In genomic region chr4:43453413-43453812, GRCm38 (mm10) we compare ENCODE assay signal across 10 mouse cellular contexts. TPM values are rescaled to one million over a fixed set of nuclear protein-coding genes. Genes with fewer than 3 reads are reported as not detected.
DNase-seq lines count a peak whose midpoint lies in the region; ATAC-seq and TF ChIP-seq lines count a peak whose summit lies in the region.
"Had no signal": no experiment of that assay in that cellular context is flagged by ENCODE, and none has a peak within 500 bp of the region (broad histone marks: within the 10 kb centered on the region; RNA-seq: fewer than 3 reads in every experiment).

No protein-coding gene starts in this region.

- TF ChIP-seq POLR2A in limb, embryonic 14.5 days (IDR thresholded peaks at IDR 0.05; ENCODE audit: borderline replicate concordance, extremely low read depth, insufficient read depth, insufficient read length) = no peak
- no peak for TF ChIP-seq POLR2A in small intestine, adult 2 months (IDR thresholded peaks at IDR 0.05; ENCODE audit: low read depth, low read length)

- peaks cover 36% of the 10 kb centered on the region for H3K4me1 ChIP-seq in kidney, embryonic 15.5 days
- H3K4me1 ChIP-seq in embryonic facial prominence, embryonic 13.5 days = peaks cover 22% of the 10 kb centered on the region
- peaks cover 17% of the 10 kb centered on the region for H3K4me1 ChIP-seq in limb, embryonic 14.5 days (ENCODE audit: control insufficient read depth, insufficient read depth, low read length)
- H3K4me1 ChIP-seq in small intestine, adult 2 months (ENCODE audit: control insufficient read depth, insufficient read depth, insufficient read length, low read length) = peaks cover 3% of the 10 kb centered on the region

- no peak for DNase-seq in kidney, adult 11 months
- no peak for DNase-seq in limb, embryonic 14.5 days (ENCODE audit: low spot score)
- no peak for DNase-seq in left cerebral cortex, adult 8-10 months (ENCODE audit: low spot score in 2 of 2)
- DNase-seq in cerebellum, adult 11 months = no peak
- no peak for DNase-seq in c-Kit-positive CD71-positive TER-119-positive erythroid progenitor cells, embryonic 14.5 days (ENCODE audit: low spot score)
- DNase-seq: kidney, adult 18-20 months had no signal

- peaks cover 3% of the 10 kb centered on the region for H3K36me3 ChIP-seq in kidney, embryonic 15.5 days
- H3K36me3 ChIP-seq in embryonic facial prominence, embryonic 13.5 days = peaks cover 3% of the 10 kb centered on the region; the same call in 1 of the 2 replicates
- 0 out of 2 replicates have a peak, but pooled peaks cover 2% of the 10 kb centered on the region for H3K36me3 ChIP-seq in limb, embryonic 14.5 days (ENCODE audit: control insufficient read depth, insufficient read depth, low read length)
- H3K36me3 ChIP-seq in small intestine, adult 2 months (ENCODE audit: control insufficient read depth, insufficient read depth, low read length) = no peaks in the 10 kb centered on the region

- peak; percentile 14; the same call in 1 of the 2 replicates for ATAC-seq in kidney, embryonic 15.5 days (replicated peaks; ENCODE audit: low FRiP score)
- ATAC-seq in embryonic facial prominence, embryonic 13.5 days (ENCODE audit: insufficient number of reproducible peaks, insufficient read depth, low FRiP score, low TSS enrichment, low read depth) = peak; percentile 52; the same call in 1 of the 2 replicates
- ATAC-seq in limb, embryonic 14.5 days (ENCODE audit: low FRiP score, low read depth) = no peak
- ATAC-seq: Patski had no signal

- peak overlapping the region; percentile 64 for H3K4me2 ChIP-seq in kidney, embryonic 15.5 days
- H3K4me2 ChIP-seq in embryonic facial prominence, embryonic 13.5 days = peak overlapping the region; percentile 67
- H3K4me2 ChIP-seq in limb, embryonic 14.5 days (replicated peaks; ENCODE audit: low read depth, low read length, severe bottlenecking) = peak overlapping the region; percentile 44

- TF ChIP-seq CTCF in small intestine, adult 2 months (IDR thresholded peaks at IDR 0.05; ENCODE audit: extremely low read depth, insufficient read length, insufficient replicate concordance, low read depth, low read length) = no peak

- WGBS in kidney, embryonic 15.5 days = 2% methylated on average over 17 of the region's 18 CpGs
- under 1% methylated on average over 18 of the region's 18 CpGs for WGBS in embryonic facial prominence, embryonic 13.5 days
- WGBS in limb, embryonic 14.5 days = 1% methylated on average over 16 of the region's 18 CpGs
- 2% methylated on average over 17 of the region's 18 CpGs for WGBS in small intestine, adult 2 months

- H3K27ac ChIP-seq in kidney, embryonic 15.5 days = no peak overlapping the region
- no peak overlapping the region for H3K27ac ChIP-seq in embryonic facial prominence, embryonic 13.5 days
- H3K27ac ChIP-seq in limb, embryonic 14.5 days (replicated peaks; ENCODE audit: low read depth, low read length) = no peak overlapping the region
- H3K27ac ChIP-seq in small intestine, adult 2 months (ENCODE audit: insufficient read depth, low read depth, low read length) = no peak overlapping the region

- H3K4me3 ChIP-seq in kidney, embryonic 15.5 days (replicated peaks) = peak overlapping the region; percentile 28
- peak overlapping the region; percentile 34 for H3K4me3 ChIP-seq in embryonic facial prominence, embryonic 13.5 days
- H3K4me3 ChIP-seq in limb, embryonic 14.5 days (replicated peaks; ENCODE audit: low read length) = peak overlapping the region; percentile 25
- peak overlapping the region; percentile 52 for H3K4me3 ChIP-seq in small intestine, adult 2 months (ENCODE audit: low read depth, low read length)

- H3K27me3 ChIP-seq in kidney, embryonic 15.5 days = peaks cover 37% of the 10 kb centered on the region
- H3K27me3 ChIP-seq in embryonic facial prominence, embryonic 13.5 days = peaks cover 32% of the 10 kb centered on the region
- H3K27me3 ChIP-seq in limb, embryonic 14.5 days (ENCODE audit: control insufficient read depth, insufficient read depth, low read length) = peaks cover 30% of the 10 kb centered on the region
- peaks cover 9% of the 10 kb centered on the region; the same call in 1 of the 2 replicates for H3K27me3 ChIP-seq in small intestine, adult 2 months (ENCODE audit: control insufficient read depth, insufficient read depth, low read length)
- H3K27me3 ChIP-seq: Patski had no signal

- no peaks in the 10 kb centered on the region for H3K9me3 ChIP-seq in kidney, embryonic 15.5 days (replicated peaks)
- no peaks in the 10 kb centered on the region for H3K9me3 ChIP-seq in embryonic facial prominence, embryonic 13.5 days
- no peaks in the 10 kb centered on the region for H3K9me3 ChIP-seq in limb, embryonic 14.5 days (ENCODE audit: control insufficient read depth, low read length)

- 0 out of 2 replicates have a peak overlapping the region, but pooled peaks have one; percentile 14 for H3K9ac ChIP-seq in kidney, embryonic 15.5 days
- peak overlapping the region; percentile 64 for H3K9ac ChIP-seq in embryonic facial prominence, embryonic 13.5 days
- H3K9ac ChIP-seq in limb, embryonic 14.5 days (ENCODE audit: low read depth, low read length, severe bottlenecking) = peak overlapping the region; percentile 40

RNA-seq across cellular contexts. Expression of gene Cd72, which starts 1.0 kb away (rescaled TPM):
- polyA plus RNA-seq in kidney, embryonic 15.5 days (2015; fragmentation: Nextera tagmentation; extraction: Ambion mirVana) = 3.0 and 4.3 TPM in 2 replicates
- 3.2 and 3.8 TPM in 2 replicates for polyA plus RNA-seq in embryonic facial prominence, embryonic 13.5 days (2015; fragmentation: Nextera tagmentation; extraction: Ambion mirVana)
- polyA plus RNA-seq in limb, embryonic 14.5 days (2012; rRNA removed) = 1.3 TPM in 2 replicates
- 4.4 and 7.5 TPM in 2 replicates for polyA plus RNA-seq in limb, embryonic 14.5 days (2014; fragmentation: Nextera tagmentation; extraction: Ambion mirVana)
- polyA plus RNA-seq in small intestine, adult 2 months (2012; rRNA removed) = 2.8 and 11.4 TPM in 2 replicates
- total RNA-seq in left cerebral cortex, adult 8-10 months (2022) = 1 to 10 TPM in 3 of 4 experiments, under 1 TPM in 1; 0.38 to 2.9 (median 1.6) TPM

RNA-seq across cellular contexts. Expression of gene Tesk1, which starts 11.7 kb away (rescaled TPM):
- polyA plus RNA-seq in kidney, embryonic 15.5 days (2015; fragmentation: Nextera tagmentation; extraction: Ambion mirVana) = 5.9 and 7.4 TPM in 2 replicates
- polyA plus RNA-seq in embryonic facial prominence, embryonic 13.5 days (2015; fragmentation: Nextera tagmentation; extraction: Ambion mirVana) = 7.0 and 8.8 TPM in 2 replicates
- 47.4 and 63.1 TPM in 2 replicates for polyA plus RNA-seq in limb, embryonic 14.5 days (2012; rRNA removed)
- 15.8 and 17.6 TPM in 2 replicates for polyA plus RNA-seq in limb, embryonic 14.5 days (2014; fragmentation: Nextera tagmentation; extraction: Ambion mirVana)
- polyA plus RNA-seq in small intestine, adult 2 months (2012; rRNA removed) = 45.8 and 77.6 TPM in 2 replicates
- 10 to 100 TPM; 91.7 to 98.0 (median 95.6) TPM for total RNA-seq in left cerebral cortex, adult 8-10 months (2022)

RNA-seq across cellular contexts. Expression of gene Fam166b, which starts 24.5 kb away (rescaled TPM):
- 0.27 and 0.44 TPM in 2 replicates for polyA plus RNA-seq in kidney, embryonic 15.5 days (2015; fragmentation: Nextera tagmentation; extraction: Ambion mirVana)
- 0.20 TPM in 1 of 2 replicates, not detected in the other for polyA plus RNA-seq in embryonic facial prominence, embryonic 13.5 days (2015; fragmentation: Nextera tagmentation; extraction: Ambion mirVana)
- polyA plus RNA-seq in limb, embryonic 14.5 days (2012; rRNA removed) = 0.20 and 0.29 TPM in 2 replicates
- polyA plus RNA-seq in limb, embryonic 14.5 days (2014; fragmentation: Nextera tagmentation; extraction: Ambion mirVana) = 0.14 and 0.33 TPM in 2 replicates
- polyA plus RNA-seq in small intestine, adult 2 months (2012; rRNA removed) = 0.24 TPM in 1 of 2 replicates, not detected in the other
- 1 to 10 TPM; 1.3 to 1.9 (median 1.4) TPM for total RNA-seq in left cerebral cortex, adult 8-10 months (2022)

RNA-seq across cellular contexts. Expression of gene Sit1, which starts 30.1 kb away (rescaled TPM):
- not detected in 2 replicates for polyA plus RNA-seq in kidney, embryonic 15.5 days (2015; fragmentation: Nextera tagmentation; extraction: Ambion mirVana)
- not detected in 2 replicates for polyA plus RNA-seq in embryonic facial prominence, embryonic 13.5 days (2015; fragmentation: Nextera tagmentation; extraction: Ambion mirVana)
- polyA plus RNA-seq in limb, embryonic 14.5 days (2012; rRNA removed) = not detected in 2 replicates
- not detected in 2 replicates for polyA plus RNA-seq in limb, embryonic 14.5 days (2014; fragmentation: Nextera tagmentation; extraction: Ambion mirVana)
- 0.96 and 1.9 TPM in 2 replicates for polyA plus RNA-seq in small intestine, adult 2 months (2012; rRNA removed)
- total RNA-seq in left cerebral cortex, adult 8-10 months (2022) = under 1 TPM in 1 of 4 experiments, not detected in 3; 0.46 TPM
- polyA plus RNA-seq: Patski had no signal

RNA-seq across cellular contexts. Expression of gene Ccdc107, which starts 39.3 kb away (rescaled TPM):
- polyA plus RNA-seq in kidney, embryonic 15.5 days (2015; fragmentation: Nextera tagmentation; extraction: Ambion mirVana) = 69.5 and 72.2 TPM in 2 replicates
- polyA plus RNA-seq in embryonic facial prominence, embryonic 13.5 days (2015; fragmentation: Nextera tagmentation; extraction: Ambion mirVana) = 66.2 and 73.4 TPM in 2 replicates
- 118 and 175 TPM in 2 replicates for polyA plus RNA-seq in limb, embryonic 14.5 days (2012; rRNA removed)
- polyA plus RNA-seq in limb, embryonic 14.5 days (2014; fragmentation: Nextera tagmentation; extraction: Ambion mirVana) = 78.8 and 92.8 TPM in 2 replicates
- 365 and 503 TPM in 2 replicates for polyA plus RNA-seq in small intestine, adult 2 months (2012; rRNA removed)
- total RNA-seq in left cerebral cortex, adult 8-10 months (2022) = 10 to 100 TPM; 26.5 to 37.8 (median 30.1) TPM

Comparison
In these comparisons a context has a peak if more than half of its experiments do, and no peak if none do; other contexts are left out.
1. H3K9ac ChIP-seq: peak in every context shown above with its lines; median percentile 64 in embryonic facial prominence, embryonic 13.5 days; 40 in limb, embryonic 14.5 days; 14 in kidney, embryonic 15.5 days.